Mouse (Mus musculus): ENCODE measurements at regions not wholly inside any gene's neighbourhood (a gene's known extent, or its start where the extent isn't known, plus 50 kb on each side); places are given as distances from the start of the nearest gene placed in this dataset.

GRCm38 (mm10) chr14:68784395-68784794, 509.7 kb downstream of the Synb start:
- no peak for DNase-seq (ENCODE audit: low spot score)

- DNase-seq (ENCODE audit: low spot score), result no peak
These were observed 510.9 kb downstream of the Synb start for GRCm38 (mm10) chr14:68783216-68783615.

DNA sequence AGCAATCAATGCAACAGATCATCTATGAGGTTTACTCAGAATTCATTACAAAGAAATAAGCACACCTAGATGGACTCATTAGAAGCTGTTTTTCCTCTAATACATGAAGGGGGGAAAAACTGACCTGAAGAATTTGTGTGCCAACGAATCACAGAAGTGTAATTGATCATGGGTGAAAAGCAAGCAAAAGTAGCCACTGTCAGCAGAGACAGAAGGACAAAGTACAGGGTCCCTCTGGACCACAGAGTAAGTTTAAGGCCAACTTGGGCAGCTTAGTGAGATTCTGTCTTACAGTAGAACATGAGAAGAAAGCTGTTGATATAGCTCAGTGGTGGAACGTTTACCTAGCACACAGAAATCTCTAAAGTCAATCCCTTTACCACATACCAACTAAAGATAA, 523.7 kb downstream of the Synb start:
- no peak for DNase-seq (ENCODE audit: low spot score)

- no peak for DNase-seq (ENCODE audit: low spot score)
These were observed 531.2 kb downstream of the Synb start for GRCm38 (mm10) chr14:68762916-68763315.

GRCm38 (mm10) chr14:68744661-68745060, 549.4 kb downstream of the Synb start:
- DNase-seq (ENCODE audit: low spot score), result no peak

- no peak for DNase-seq (ENCODE audit: low spot score)
These were observed 555.6 kb downstream of the Synb start for GRCm38 (mm10) chr14:68738474-68738873.

GRCm38 (mm10) chr14:68735756-68736155, 558.3 kb downstream of the Synb start:
- peak; percentile 0 for DNase-seq (ENCODE audit: low spot score)

- DNase-seq (ENCODE audit: low spot score), result no peak
These were observed 572.9 kb downstream of the Synb start for GRCm38 (mm10) chr14:68721156-68721555.

DNA sequence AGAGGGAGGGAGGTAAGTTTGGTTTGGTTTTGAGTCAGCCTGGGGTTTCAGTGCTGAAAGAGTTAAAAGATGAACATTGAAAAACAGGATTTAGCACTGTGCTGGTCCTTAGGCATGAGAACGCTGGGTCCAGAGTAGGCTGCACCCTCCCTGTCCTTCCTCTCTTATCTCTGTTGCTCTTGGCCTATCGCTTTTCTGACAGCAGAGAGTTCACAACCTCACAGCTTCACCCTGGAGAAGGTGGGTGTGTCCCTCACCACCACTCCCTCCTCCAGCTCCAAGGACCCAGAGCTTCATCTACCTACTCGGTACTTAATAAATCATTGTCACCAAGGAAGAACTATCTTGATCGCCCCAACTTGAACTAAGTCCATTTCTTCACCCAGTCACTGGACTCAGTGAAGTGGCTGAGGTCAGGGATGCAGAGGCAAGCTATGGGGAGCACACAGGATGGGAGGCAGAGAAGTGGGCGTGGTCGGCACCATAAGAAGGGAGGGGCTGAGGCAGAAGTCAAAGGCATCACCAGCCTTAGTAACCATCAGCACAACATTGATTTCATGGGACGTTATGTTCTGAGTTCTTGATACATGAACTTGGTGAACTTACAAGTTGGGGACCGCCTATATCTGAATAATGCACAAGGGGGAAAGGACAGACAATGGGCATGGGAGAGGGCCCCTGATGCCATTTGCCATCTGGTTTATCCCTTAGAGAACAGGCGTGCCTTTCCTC, 574.5 kb downstream of the Synb start:
- DNase-seq (ENCODE audit: low spot score), result no peak

- no peak for DNase-seq (ENCODE audit: low spot score)
These were observed 575.3 kb downstream of the Synb start for GRCm38 (mm10) chr14:68718846-68719245.

All from c-Kit-positive CD71-positive TER-119-positive erythroid progenitor cells, embryonic 14.5 days (primary cell).